Mouse (Mus musculus) A20 (cell line): Measurements from ENCODE around the gene Zdhhc14.

Source experiments
- DNase-seq: peaks from one replicate; pipeline ENCODE4 v3.0.0-alpha.2; 2011; ENCODE audit warnings: low read depth, low spot score

Gene Zdhhc14

GRCm38 (mm10) chr17:5553556-5553955 lies 61.2 kb downstream of the Zdhhc14 start:
- no peak for DNase-seq

- DNase-seq, result no peak
Observed at GRCm38 (mm10) chr17:5554573-5554972, 62.2 kb downstream of the Zdhhc14 start.

GRCm38 (mm10) chr17:5556568-5556967 lies 64.2 kb downstream of the Zdhhc14 start:
- no peak for DNase-seq

- no peak for DNase-seq
Observed at GRCm38 (mm10) chr17:5560212-5560611, 67.9 kb downstream of the Zdhhc14 start.

GRCm38 (mm10) chr17:5563108-5563507 lies 70.8 kb downstream of the Zdhhc14 start:
- DNase-seq, result no peak

- no peak for DNase-seq
Observed at GRCm38 (mm10) chr17:5566006-5566405, 73.6 kb downstream of the Zdhhc14 start.

GRCm38 (mm10) chr17:5567943-5568342 lies 75.6 kb downstream of the Zdhhc14 start:
- no peak for DNase-seq

- no peak for DNase-seq
Observed at GRCm38 (mm10) chr17:5569131-5570030, 77.0 kb downstream of the Zdhhc14 start.

GRCm38 (mm10) chr17:5572096-5572730 lies 79.9 kb downstream of the Zdhhc14 start:
- DNase-seq, result no peak

GRCm38 (mm10) chr17:5572745-5573420 lies 80.5 kb downstream of the Zdhhc14 start:
- no peak for DNase-seq

GRCm38 (mm10) chr17:5574672-5575071 lies 82.3 kb downstream of the Zdhhc14 start:
- peak; percentile 75 for DNase-seq

GRCm38 (mm10) chr17:5575518-5575917 lies 83.2 kb downstream of the Zdhhc14 start:
- no peak for DNase-seq

GRCm38 (mm10) chr17:5582232-5582631 lies 89.9 kb downstream of the Zdhhc14 start:
- DNase-seq, result no peak

GRCm38 (mm10) chr17:5582937-5583336 lies 90.6 kb downstream of the Zdhhc14 start:
- DNase-seq, result no peak

- no peak for DNase-seq
Observed at GRCm38 (mm10) chr17:5583472-5584145, 91.3 kb downstream of the Zdhhc14 start.

GRCm38 (mm10) chr17:5591604-5592209 lies 99.3 kb downstream of the Zdhhc14 start:
- no peak for DNase-seq

GRCm38 (mm10) chr17:5593071-5593470 lies 100.7 kb downstream of the Zdhhc14 start:
- DNase-seq, result no peak

- DNase-seq, result no peak
Observed at GRCm38 (mm10) chr17:5595068-5595467, 102.7 kb downstream of the Zdhhc14 start.

- DNase-seq, result no peak
Observed at GRCm38 (mm10) chr17:5596490-5596889, 104.1 kb downstream of the Zdhhc14 start.

- DNase-seq, result no peak
Observed at GRCm38 (mm10) chr17:5598999-5599398, 106.6 kb downstream of the Zdhhc14 start.

GRCm38 (mm10) chr17:5600505-5601027 lies 108.2 kb downstream of the Zdhhc14 start:
- DNase-seq, result no peak
